Mouse (Mus musculus) neutrophil, adult 59 days (primary cell): ENCODE data around the gene Nek1. TPM values are rescaled to one million over a fixed set of nuclear protein-coding genes. Genes with fewer than 3 reads are reported as not detected.

Source experiments
- total RNA-seq, 2 experiments: library from RNA; stranded (reverse); gene quantifications; 1 replicate in 1 of 2; 2 replicates in 1 of 2; pipeline ENCODE4 v1.2.4; 2023

Nek1 gene
- total RNA-seq: 1 to 10 TPM; 3.8 TPM

GRCm38 (mm10) chr8:60992910-60993638 is at the start of gene Nek1:
Gene Nek1 (plus strand): TSS chr8:60993195.

GRCm38 (mm10) chr8:60982701-60983687 is 10.0 kb upstream of the Nek1 start, which contains the start of gene Clcn3:
Gene Clcn3 (minus strand): TSS chr8:60983300.

Other genes with a start within 250 kb of the Nek1 start
- 10 to 100 TPM; 21.8 to 23.8 TPM for gene Hpf1, start 102.8 kb upstream of the Nek1 start, total RNA-seq
- gene Clcn3, start 9.9 kb upstream of the Nek1 start, total RNA-seq: 10 to 100 TPM; 18.5 to 19.1 TPM
- 1 to 10 TPM; 3.3 to 5.6 TPM for gene Sh3rf1, start 230.7 kb downstream of the Nek1 start, total RNA-seq